Mouse (Mus musculus) liver, embryonic 16.5 days (tissue): ENCODE results near the gene Ets1. TPM values are rescaled to one million over a fixed set of nuclear protein-coding genes. Genes with fewer than 3 reads are reported as not detected.
A peak's percentile ranks its signal among the peaks of the same experiment; 100 is the strongest.

Source experiments
- ATAC-seq: fragments of 200-750 bp; cut with Nextera tagmentation; 2 replicates; pipeline ENCODE4 v1.8.0; 2017; ENCODE audit warnings: low read depth, mild to moderate bottlenecking, moderate number of reproducible peaks, moderate library complexity
- H3K27ac ChIP-seq: fragments of 300-500 bp; sonication (generic); 2 replicates; pipeline ENCODE4 v1.5.1; 2014; ENCODE audit warnings: mild to moderate bottlenecking, low read length
- H3K27me3 ChIP-seq: fragments of 300-500 bp; sonication (generic); 2 replicates; pipeline ENCODE4 v1.6.1; 2014; ENCODE audit warnings: low read depth, low read length, mixed read lengths; ENCODE audit not compliant: control insufficient read depth, insufficient read depth
- H3K36me3 ChIP-seq: fragments of 300-500 bp; sonication (generic); 2 replicates; pipeline ENCODE4 v1.6.1; 2014; ENCODE audit warnings: mild to moderate bottlenecking; ENCODE audit not compliant: control insufficient read depth, insufficient read depth
- H3K4me1 ChIP-seq: fragments of 300-500 bp; sonication (generic); 2 replicates; pipeline ENCODE4 v1.6.1; 2014; ENCODE audit warnings: low read depth, low read length, mixed read lengths; ENCODE audit not compliant: control insufficient read depth
- H3K4me2 ChIP-seq: fragments of 300-500 bp; sonication (generic); 2 replicates; pipeline ENCODE4 v1.6.1; 2014; ENCODE audit warnings: low read depth, low read length, mixed read lengths
- H3K4me3 ChIP-seq: fragments of 300-500 bp; sonication (generic); 2 replicates; pipeline ENCODE4 v1.5.1; 2014; ENCODE audit warnings: low read depth, mild to moderate bottlenecking, low read length
- H3K9ac ChIP-seq: fragments of 300-500 bp; sonication (generic); 2 replicates; pipeline ENCODE4 v1.6.1; 2014; ENCODE audit warnings: low read depth, low read length
- H3K9me3 ChIP-seq: fragments of 300-500 bp; sonication (generic); replicated peaks from 2 replicates; pipeline ENCODE4 v1.6.1; 2016; ENCODE audit warnings: low read length; ENCODE audit not compliant: control insufficient read depth
- WGBS: fragments of 180-500 bp; shearing (Covaris S2); extraction: QIAGEN DNeasy Blood & Tissue Kit; methylation state at CpG from one replicate; pipeline ENCODE4 v1.1.7; 2014; ENCODE audit not compliant: insufficient replicate concordance; 5-methylcytosine and 5-hydroxymethylcytosine counted together
- polyA plus RNA-seq: library from polyadenylated mRNA; unstranded; fragments of >200 nt; fragmentation: Nextera tagmentation; extraction: Ambion mirVana; gene quantifications from 2 replicates; pipeline ENCODE4 v1.2.1, GENCODE M21; 2015

The Ets1 gene
- polyA plus RNA-seq, 1 experiment from 2014 or later = 15.9 TPM

- no peak for ATAC-seq
- peaks cover under 1% of the 10 kb centered on the region; the same call in 1 of the 2 replicates for H3K4me1 ChIP-seq
- no peak overlapping the region for H3K27ac ChIP-seq
- WGBS = 66% methylated on average over 20 of the region's 20 CpGs
- no peaks in the 10 kb centered on the region for H3K9me3 ChIP-seq
- H3K9ac ChIP-seq = no peak overlapping the region
- no peak overlapping the region for H3K4me3 ChIP-seq
- H3K4me2 ChIP-seq = no peak overlapping the region; the same call in 1 of the 2 replicates
- peaks cover 4% of the 10 kb centered on the region for H3K27me3 ChIP-seq
- no peaks in the 10 kb centered on the region for H3K36me3 ChIP-seq
Observed at GRCm38 (mm10) chr9:32701126-32701997, 65.3 kb downstream of the Ets1 start.

- H3K4me2 ChIP-seq = no peak overlapping the region
- H3K27me3 ChIP-seq = no peaks in the 10 kb centered on the region
- no peaks in the 10 kb centered on the region for H3K36me3 ChIP-seq
- ATAC-seq = no peak
- WGBS = 66% methylated on average over 2 of the region's 2 CpGs
- no peak overlapping the region for H3K9ac ChIP-seq
- H3K4me1 ChIP-seq = no peaks in the 10 kb centered on the region
- no peak overlapping the region for H3K27ac ChIP-seq
- no peaks in the 10 kb centered on the region for H3K9me3 ChIP-seq
- no peak overlapping the region for H3K4me3 ChIP-seq
Observed at GRCm38 (mm10) chr9:32701998-32702305, 65.9 kb downstream of the Ets1 start.

GRCm38 (mm10) chr9:32702836-32703395 is 66.9 kb downstream of the Ets1 start:
- H3K27me3 ChIP-seq = no peaks in the 10 kb centered on the region
- no peaks in the 10 kb centered on the region for H3K9me3 ChIP-seq
- no peak overlapping the region for H3K27ac ChIP-seq
- no peak overlapping the region for H3K4me3 ChIP-seq
- ATAC-seq = no peak
- no peaks in the 10 kb centered on the region for H3K4me1 ChIP-seq
- H3K9ac ChIP-seq = no peak overlapping the region
- 40% methylated on average over 4 of the region's 4 CpGs for WGBS
- H3K4me2 ChIP-seq = no peak overlapping the region
- no peaks in the 10 kb centered on the region for H3K36me3 ChIP-seq

- no peaks in the 10 kb centered on the region for H3K9me3 ChIP-seq
- no peak overlapping the region for H3K4me2 ChIP-seq
- no peak overlapping the region for H3K4me3 ChIP-seq
- WGBS = 54% methylated on average over 7 of the region's 7 CpGs
- H3K27me3 ChIP-seq = no peaks in the 10 kb centered on the region
- H3K9ac ChIP-seq = no peak overlapping the region
- ATAC-seq = no peak
- H3K4me1 ChIP-seq = no peaks in the 10 kb centered on the region
- no peaks in the 10 kb centered on the region for H3K36me3 ChIP-seq
- no peak overlapping the region for H3K27ac ChIP-seq
Observed at GRCm38 (mm10) chr9:32703976-32704745, 68.1 kb downstream of the Ets1 start.

- Histone ChIP-seq H3K4me1 (no peaks in the 10 kb centered on the region; the same call in none of the 2 replicates), H3K36me3 (no peaks in the 10 kb centered on the region), H3K9me3 (no peaks in the 10 kb centered on the region), H3K27me3 (no peaks in the 10 kb centered on the region), H3K27ac (no peak overlapping the region), H3K4me3 (no peak overlapping the region), H3K4me2 (no peak overlapping the region), H3K9ac (no peak overlapping the region)
- WGBS = 28% methylated on average over 9 of the region's 9 CpGs
- ATAC-seq = peak; percentile 51
Observed at GRCm38 (mm10) chr9:32705827-32706478, 69.9 kb downstream of the Ets1 start.

- Histone ChIP-seq H3K4me2 (no peak overlapping the region), H3K36me3 (no peaks in the 10 kb centered on the region), H3K27me3 (no peaks in the 10 kb centered on the region), H3K4me3 (no peak overlapping the region), H3K9ac (no peak overlapping the region), H3K27ac (no peak overlapping the region), H3K9me3 (no peaks in the 10 kb centered on the region), H3K4me1 (peaks cover 4% of the 10 kb centered on the region)
- no peak for ATAC-seq
- 66% methylated on average over 3 of the region's 3 CpGs for WGBS
Observed at GRCm38 (mm10) chr9:32707436-32707835, 71.4 kb downstream of the Ets1 start.

GRCm38 (mm10) chr9:32708491-32708890 is 72.5 kb downstream of the Ets1 start:
- H3K4me3 ChIP-seq = no peak overlapping the region
- WGBS = 56% methylated on average over 6 of the region's 6 CpGs
- no peaks in the 10 kb centered on the region for H3K9me3 ChIP-seq
- H3K4me1 ChIP-seq = peaks cover 4% of the 10 kb centered on the region
- H3K36me3 ChIP-seq = no peaks in the 10 kb centered on the region
- no peak for ATAC-seq
- H3K9ac ChIP-seq = no peak overlapping the region
- no peak overlapping the region for H3K27ac ChIP-seq
- no peak overlapping the region for H3K4me2 ChIP-seq
- H3K27me3 ChIP-seq = no peaks in the 10 kb centered on the region

- Histone ChIP-seq H3K4me2 (no peak overlapping the region), H3K4me1 (peaks cover 4% of the 10 kb centered on the region), H3K27me3 (no peaks in the 10 kb centered on the region), H3K9ac (no peak overlapping the region), H3K4me3 (no peak overlapping the region), H3K36me3 (no peaks in the 10 kb centered on the region), H3K9me3 (no peaks in the 10 kb centered on the region), H3K27ac (no peak overlapping the region)
- WGBS = 7% methylated on average over 5 of the region's 5 CpGs
- ATAC-seq = no peak
Observed at GRCm38 (mm10) chr9:32709359-32709758, 73.3 kb downstream of the Ets1 start.
